Mouse (Mus musculus): ENCODE results near the gene Ptger4. TPM values are rescaled to one million over a fixed set of nuclear protein-coding genes. Genes with fewer than 3 reads are reported as not detected.

Ptger4 gene
- total RNA-seq, 2 experiments from 2014 or later = 0.63 to 0.87 TPM

GRCm38 (mm10) chr15:5173217-5173820, 70.7 kb downstream of the Ptger4 start:
- no peak for DNase-seq (ENCODE audit: low spot score in 2 of 2)

- no peak for DNase-seq (ENCODE audit: low spot score in 2 of 2)
Measured at GRCm38 (mm10) chr15:5165121-5165773, 78.7 kb downstream of the Ptger4 start.

GRCm38 (mm10) chr15:5158827-5159226, 85.2 kb downstream of the Ptger4 start:
- no peak for DNase-seq (ENCODE audit: low spot score in 2 of 2)

- DNase-seq (ENCODE audit: low spot score in 2 of 2) = no peak
Measured at GRCm38 (mm10) chr15:5157386-5157785, 86.6 kb downstream of the Ptger4 start.

Other genes starting within 250 kb of the Ptger4 start
- gene C7, start 180.4 kb downstream of the Ptger4 start, total RNA-seq (2021) = under 1 TPM; 0.35 to 0.74 TPM
- 1 to 10 TPM; 1.3 to 2.1 TPM for gene Card6, start 135.6 kb downstream of the Ptger4 start, total RNA-seq (2021)
- 100 to 1,000 TPM; 308 to 322 TPM for gene Rpl37, start 127.5 kb downstream of the Ptger4 start, total RNA-seq (2021)
- gene Prkaa1, start 100.3 kb downstream of the Ptger4 start, total RNA-seq (2021) = 10 to 100 TPM; 20.7 to 21.8 TPM
- 10 to 100 TPM; 88.2 to 88.4 TPM for gene Ttc33, start 58.7 kb downstream of the Ptger4 start, total RNA-seq (2021)